Mouse (Mus musculus) retina, adult 2 months (tissue): ENCODE results near the gene Higd1b.

Experiments
- DNase-seq: peaks from one replicate; pipeline ENCODE4 v3.0.0-alpha.2; 2012; ENCODE audit warnings: low read depth, low spot score

Gene Higd1b

GRCm38 (mm10) chr11:102835549-102835948 lies at the start of gene Higd1b:
TSS of gene Higd1b (plus strand) at chr11:102835849.
- no peak for DNase-seq

- DNase-seq = no peak
Observed at GRCm38 (mm10) chr11:102787688-102788177, 47.9 kb upstream of the Higd1b start.

GRCm38 (mm10) chr11:102791682-102792445 lies 43.8 kb upstream of the Higd1b start:
- DNase-seq = no peak

- DNase-seq = no peak
Observed at GRCm38 (mm10) chr11:102794157-102794556, 41.5 kb upstream of the Higd1b start.

DNA sequence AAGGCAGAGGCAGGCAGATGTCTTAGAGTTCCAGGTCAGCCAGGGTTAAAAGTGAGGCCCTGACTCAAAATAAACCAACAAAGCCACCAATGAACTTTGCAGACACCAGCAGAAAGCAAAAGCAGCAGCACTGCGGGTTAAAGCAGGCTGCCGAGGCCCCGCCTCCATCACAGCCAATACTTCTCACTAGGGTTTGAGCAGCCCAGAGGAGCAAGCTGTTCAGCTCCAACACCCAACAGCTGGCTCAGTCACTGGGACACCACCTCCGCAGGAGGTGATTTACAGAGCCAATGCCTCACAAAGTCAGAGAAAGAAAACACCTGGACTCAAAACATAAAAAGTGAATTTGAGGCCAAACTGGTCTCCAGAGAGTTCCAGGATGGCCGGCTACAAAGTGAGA lies 32.2 kb upstream of the Higd1b start:
- no peak for DNase-seq

DNA sequence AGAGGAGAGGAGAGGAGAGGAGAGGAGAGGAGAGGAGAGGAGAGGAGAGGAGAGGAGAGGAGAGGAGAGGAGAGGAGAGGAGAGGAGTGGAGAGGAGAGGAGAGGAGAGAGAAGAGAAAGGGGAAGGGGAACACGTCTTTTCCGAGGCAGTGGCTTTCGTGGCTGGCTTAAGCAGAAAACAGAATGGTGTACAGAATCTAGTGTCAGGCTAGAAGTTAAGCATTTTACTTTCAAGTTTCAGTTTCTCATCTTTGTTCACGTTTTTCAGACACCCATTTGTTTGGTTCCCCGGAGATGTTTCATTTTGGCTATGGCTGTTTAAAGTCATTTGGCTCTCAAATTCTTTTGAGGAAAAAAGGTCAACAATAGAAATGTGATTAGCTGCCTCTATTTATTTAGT lies 27.4 kb upstream of the Higd1b start:
- no peak for DNase-seq

DNA sequence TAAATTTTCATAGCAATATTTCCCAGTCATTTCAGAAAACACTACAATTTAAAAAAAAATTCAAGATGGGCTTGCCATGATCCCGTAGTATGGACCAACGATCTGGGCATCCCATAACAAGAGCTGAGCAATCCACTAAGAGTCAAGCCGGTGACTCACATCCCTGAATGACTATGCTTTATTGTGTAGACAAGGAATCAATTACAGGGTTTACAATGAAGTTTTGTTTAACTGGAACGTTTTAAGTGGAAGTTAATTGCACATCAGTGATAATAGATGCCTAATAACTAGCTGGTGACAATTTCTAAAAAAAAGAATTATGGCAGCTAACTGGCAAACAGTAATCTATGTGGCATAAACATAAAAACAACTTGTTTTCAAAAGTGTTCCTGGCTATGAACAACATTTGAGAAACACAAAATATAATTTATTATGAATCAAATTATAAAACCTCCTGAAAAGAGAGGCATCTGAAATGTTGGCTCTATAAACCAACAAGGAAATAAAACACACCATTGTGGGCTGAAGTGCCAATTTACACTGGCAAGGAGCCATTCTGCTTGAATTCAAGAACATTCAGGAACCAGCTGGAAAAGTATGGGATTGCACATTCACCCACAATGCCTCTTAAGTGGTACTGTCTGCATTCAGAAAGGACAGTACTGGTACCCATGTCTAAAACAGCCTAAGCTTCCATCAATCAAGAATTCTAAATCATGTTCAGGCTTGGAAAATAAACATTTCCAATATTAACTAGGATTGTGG lies 24.7 kb upstream of the Higd1b start:
- DNase-seq = no peak

DNA sequence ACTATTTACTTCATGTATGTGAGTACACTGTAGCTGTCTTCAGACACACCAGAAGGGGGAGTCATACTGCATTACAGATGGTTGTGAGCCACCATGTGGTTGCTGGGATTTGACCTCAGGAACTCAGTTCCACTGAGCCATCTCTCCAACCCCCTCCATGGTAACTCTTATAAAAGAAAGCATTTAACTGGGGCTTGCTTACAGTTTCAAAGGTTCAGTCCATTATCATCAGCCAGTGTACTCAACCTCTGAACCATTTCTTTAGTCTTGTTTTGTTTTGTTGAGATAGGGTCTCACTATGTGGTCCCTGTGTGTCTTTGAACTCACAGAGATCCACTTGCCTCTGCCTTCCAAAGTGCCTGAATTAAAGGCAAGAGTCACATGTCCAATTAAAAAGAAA lies 20.8 kb upstream of the Higd1b start:
- DNase-seq = no peak

- DNase-seq = peak; percentile 6
Observed at GRCm38 (mm10) chr11:102818121-102819020, 17.3 kb upstream of the Higd1b start.

DNA sequence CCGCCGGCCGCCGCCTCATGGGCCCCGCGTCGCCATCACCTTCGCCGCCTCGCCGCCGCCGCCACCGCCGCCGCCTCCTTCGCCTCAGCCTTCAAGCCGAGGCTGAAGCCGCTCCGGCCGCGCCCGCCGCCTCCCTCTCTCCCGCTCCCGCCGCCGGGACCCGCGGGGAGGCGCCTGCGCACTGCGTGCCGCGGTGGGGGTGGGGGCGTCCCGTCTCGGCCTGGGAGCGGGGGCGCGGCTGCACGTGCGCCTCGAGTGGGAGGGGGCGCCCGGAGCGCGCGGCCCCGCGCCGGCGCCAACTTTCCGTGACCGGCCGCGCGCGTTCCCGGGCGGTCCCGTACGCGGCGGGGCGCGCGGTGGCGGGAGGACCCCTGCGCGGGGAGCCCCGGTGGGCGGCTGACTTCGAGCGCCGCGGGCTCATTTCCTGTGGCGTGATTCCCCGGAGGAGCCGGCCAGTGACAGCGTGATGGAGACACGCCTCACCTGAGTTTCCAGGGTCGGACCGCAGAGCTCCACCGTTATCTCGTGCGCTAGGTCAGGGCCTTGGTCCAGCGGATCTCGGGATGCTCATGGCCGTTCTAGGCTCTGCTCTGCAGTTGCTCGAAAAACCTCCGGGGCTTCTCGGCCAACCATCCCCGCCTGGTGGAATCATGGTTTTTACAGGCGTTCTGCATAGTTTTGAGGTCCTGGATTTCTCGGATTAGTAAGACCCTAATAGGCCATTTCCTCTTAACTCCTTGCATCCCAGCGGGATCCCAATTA lies 16.4 kb upstream of the Higd1b start, which contains the start of gene Gjc1:
Gene Gjc1 (minus strand): TSS at position 680 of the 762 bp plus-strand sequence.
- peak; percentile 22 for DNase-seq

- DNase-seq = no peak
Observed at GRCm38 (mm10) chr11:102819783-102820385, 15.8 kb upstream of the Higd1b start.

DNA sequence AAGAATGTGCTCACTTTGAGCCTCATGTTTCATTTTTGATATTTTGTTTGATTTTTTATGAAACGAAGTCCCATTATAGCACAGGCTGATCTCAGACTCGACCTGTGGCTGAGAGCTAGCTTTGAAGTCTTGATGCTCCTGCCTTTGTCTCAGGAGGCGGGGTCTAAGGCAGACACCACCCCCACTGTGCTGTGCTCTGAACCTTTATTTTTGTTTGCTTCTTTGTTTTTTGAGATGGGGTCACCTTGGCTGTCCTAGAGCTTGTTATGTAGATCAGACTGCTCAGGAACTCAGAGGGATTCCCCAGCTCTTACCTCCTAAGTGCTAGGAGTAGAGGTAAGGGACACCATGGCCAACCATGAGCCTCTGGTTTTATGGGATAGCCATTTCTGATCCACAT lies 15.2 kb upstream of the Higd1b start:
- DNase-seq = no peak

GRCm38 (mm10) chr11:102821231-102821630 lies 14.4 kb upstream of the Higd1b start:
- no peak for DNase-seq

GRCm38 (mm10) chr11:102826476-102826875 lies 9.2 kb upstream of the Higd1b start:
- DNase-seq = no peak

DNA sequence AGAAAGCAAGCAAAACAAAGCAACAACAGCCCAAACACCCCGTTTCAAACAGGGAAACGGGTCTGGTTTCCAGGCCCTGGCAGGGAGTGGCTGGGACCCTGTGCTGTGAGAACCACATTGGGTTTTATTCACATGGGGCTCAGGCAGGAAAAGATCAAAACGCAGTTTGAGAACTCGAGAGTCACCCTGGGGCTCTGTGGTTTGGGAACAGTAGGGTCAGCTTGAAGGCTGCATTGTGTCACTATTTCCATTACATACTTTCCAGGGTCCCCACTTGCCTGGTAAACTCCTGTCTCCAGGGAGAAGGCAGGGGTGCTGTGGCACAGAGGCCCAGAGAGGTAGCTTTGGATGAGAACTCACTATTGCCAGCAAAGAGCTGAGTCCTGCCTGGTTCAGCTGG lies 8.6 kb upstream of the Higd1b start:
- DNase-seq = no peak

DNA sequence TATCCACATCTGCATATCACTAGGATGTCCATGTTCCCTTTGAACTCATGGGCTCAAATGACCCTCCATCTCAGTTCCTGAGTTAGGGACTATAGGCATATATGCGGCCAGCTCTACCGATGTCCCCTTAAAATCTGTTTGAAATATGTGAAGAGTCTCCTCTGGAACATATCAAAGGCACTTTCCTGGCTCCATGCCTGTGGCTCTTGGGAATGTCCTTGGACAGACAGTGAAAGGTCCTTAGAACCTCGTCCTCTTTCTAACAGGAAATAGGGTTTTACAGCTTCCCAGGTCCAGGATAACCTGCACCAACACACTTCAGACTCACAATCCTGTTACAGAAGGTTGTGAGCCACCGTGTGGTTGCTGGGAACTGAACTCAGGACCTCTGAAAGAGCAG lies 5.4 kb upstream of the Higd1b start:
- DNase-seq = no peak

DNA sequence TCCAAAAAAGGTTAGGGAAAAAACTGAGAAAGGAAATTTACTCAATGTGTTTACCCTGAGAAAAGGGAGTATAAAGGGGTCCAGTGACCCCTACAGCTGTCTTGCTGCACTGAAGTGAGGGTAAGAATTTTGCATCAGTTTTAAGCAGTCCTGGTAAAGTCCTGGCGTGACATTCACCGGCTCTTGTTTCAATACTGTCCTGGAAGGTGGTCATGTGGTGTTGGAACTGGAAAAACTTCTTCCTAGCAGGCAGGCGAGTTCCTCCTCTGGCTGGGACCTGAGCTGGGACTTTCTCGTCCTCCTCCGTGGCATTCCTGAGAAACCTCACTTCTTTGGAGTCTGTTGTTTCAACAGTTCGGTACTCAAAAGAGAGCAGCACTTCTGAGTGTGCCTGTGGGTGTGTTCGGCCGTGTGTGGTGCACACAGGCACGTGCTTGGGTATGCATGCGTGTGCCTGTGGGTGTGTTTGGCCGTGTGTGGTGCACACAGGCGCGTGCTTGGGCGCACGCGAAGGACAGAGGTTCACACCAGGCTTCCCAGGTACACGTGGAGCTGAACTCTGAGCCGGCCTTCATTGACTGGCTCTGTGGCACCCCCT lies 2.9 kb upstream of the Higd1b start:
- DNase-seq = no peak

DNA sequence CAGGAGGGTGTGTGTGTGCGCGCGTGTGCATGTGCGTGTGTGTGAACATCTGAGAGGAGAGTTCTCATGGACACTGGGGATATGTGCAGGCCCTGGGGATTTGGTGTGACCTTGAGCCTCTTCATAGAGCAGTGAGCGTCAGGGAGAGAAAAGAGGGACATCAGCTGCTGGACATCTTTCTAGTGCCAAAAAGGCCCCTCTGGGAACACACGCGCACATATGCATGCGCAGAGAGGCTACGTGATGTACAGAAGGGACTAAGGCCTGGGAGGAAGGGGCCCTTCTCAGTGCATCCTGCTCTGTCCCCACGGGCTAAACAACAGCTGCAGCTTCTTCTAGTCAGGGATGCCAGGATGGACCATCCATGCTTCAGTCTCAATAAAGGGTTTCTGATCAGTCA lies 1.4 kb upstream of the Higd1b start:
- DNase-seq = no peak

DNA sequence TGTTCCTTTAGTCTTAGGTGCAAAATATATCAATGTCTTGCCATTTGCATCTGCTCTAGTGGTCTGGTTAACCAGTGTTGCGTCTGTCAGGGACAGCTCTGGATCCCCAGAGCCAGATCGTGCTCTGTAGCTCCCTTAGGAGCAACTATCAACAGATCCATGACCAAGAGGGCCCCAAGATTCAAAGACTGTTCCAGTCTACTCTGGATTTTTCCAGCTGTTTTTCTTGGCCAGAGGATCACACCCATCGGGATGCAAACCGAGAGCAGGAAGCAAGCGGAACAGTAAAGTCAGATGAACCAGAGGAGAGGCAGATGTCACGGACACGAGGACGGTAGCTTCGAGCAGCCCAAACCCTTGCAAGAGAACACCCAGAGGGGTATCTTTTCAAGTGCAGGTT lies 497 bp downstream of the Higd1b start:
- DNase-seq = no peak

- no peak for DNase-seq
Observed at GRCm38 (mm10) chr11:102837385-102837784, 1.7 kb downstream of the Higd1b start.
